Mouse (Mus musculus) CH12.LX (cell line): ENCODE measurements around the gene Cbfa2t2.

Experiments used
- CHD1 ChIP-seq: IDR thresholded peaks from 2 replicates; pipeline ENCODE4 v1.6.1; 2012; ENCODE audit warnings: low read depth, low read length, improper control_type of control experiment, inconsistent platforms
- CTCF ChIP-seq, 2 experiments: IDR thresholded peaks in 1 of 2; conservative IDR thresholded peaks in 1 of 2; 2 replicates each; pipeline ENCODE4 v1.5.1; 2011 to 2012; ENCODE audit warnings: low read depth in 2 of 2, low read length in 2 of 2, improper control_type of control experiment in 1 of 2, inconsistent platforms in 1 of 2, mild to moderate bottlenecking in 1 of 2, moderate library complexity in 1 of 2
- HCFC1 ChIP-seq: IDR thresholded peaks from 2 replicates; pipeline ENCODE4 v1.6.1; 2012; ENCODE audit warnings: low read depth, mild to moderate bottlenecking, inconsistent platforms, low read length, improper control_type of control experiment
- JUN ChIP-seq: IDR thresholded peaks from 2 replicates; pipeline ENCODE4 v1.6.1; 2011; ENCODE audit warnings: low read depth, mild to moderate bottlenecking, low read length, improper control_type of control experiment, moderate library complexity; ENCODE audit not compliant: insufficient read depth
- POLR2A ChIP-seq: IDR thresholded peaks from 2 replicates; pipeline ENCODE4 v1.6.1; 2011; ENCODE audit warnings: low read depth, mild to moderate bottlenecking, improper control_type of control experiment, low read length
- RAD21 ChIP-seq: IDR thresholded peaks from 2 replicates; pipeline ENCODE4 v1.6.1; 2011; ENCODE audit warnings: low read depth, mild to moderate bottlenecking, low read length, improper control_type of control experiment, moderate library complexity
- ZNF384 ChIP-seq: IDR thresholded peaks from 2 replicates; pipeline ENCODE4 v1.6.1; 2012; ENCODE audit warnings: low read depth, low read length, improper control_type of control experiment, inconsistent platforms

DNA sequence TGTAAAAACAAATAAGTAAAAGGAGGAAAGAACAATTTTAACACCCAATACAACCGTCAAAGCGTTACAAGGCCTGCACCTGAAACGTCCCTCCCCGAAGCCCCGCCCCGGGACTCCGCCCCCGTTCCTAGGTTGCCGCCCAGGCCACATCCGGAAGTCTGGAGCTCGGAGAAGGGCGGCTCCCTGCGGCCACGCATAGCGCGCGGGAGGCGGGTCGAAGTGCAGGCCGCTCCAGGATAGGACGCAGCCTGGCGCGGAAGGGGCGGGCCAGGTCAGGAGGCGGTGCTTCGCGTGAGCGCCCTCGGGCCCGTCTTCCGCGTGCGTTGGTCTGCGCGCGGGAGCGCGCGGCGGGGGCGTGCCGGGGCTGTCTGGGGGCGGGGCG lies 214 bp upstream of the Cbfa2t2 start:
- TF ChIP-seq CTCF (conservative IDR thresholded peaks at IDR 0.05 in 1 of 2, IDR thresholded peaks at IDR 0.05 in 1 of 2; ENCODE audit: low read depth in 2 of 2, low read length in 2 of 2) (no peak), POLR2A (peak; percentile 71), ZNF384 (no peak), CHD1 (no peak), RAD21 (no peak), HCFC1 (peak; percentile 60), JUN (no peak)
